Mouse (Mus musculus) lung, embryonic 16.5 days (tissue): ENCODE measurements around the gene Kank1. TPM values are rescaled to one million over a fixed set of nuclear protein-coding genes. Genes with fewer than 3 reads are reported as not detected.
A peak's percentile ranks its signal among the peaks of the same experiment; 100 is the strongest.

Source experiments
- ATAC-seq: fragments of 200-750 bp; cut with Nextera tagmentation; 2 replicates; pipeline ENCODE4 v1.8.0; 2017; ENCODE audit warnings: low read depth, mild to moderate bottlenecking, moderate library complexity
- H3K27ac ChIP-seq: fragments of 300-500 bp; sonication (generic); 2 replicates; pipeline ENCODE4 v1.5.1; 2014; ENCODE audit warnings: mild to moderate bottlenecking, control low read depth, low read length
- H3K27me3 ChIP-seq: fragments of 300-500 bp; sonication (generic); 2 replicates; pipeline ENCODE4 v1.6.1; 2014; ENCODE audit warnings: low read depth, low read length, mixed read lengths; ENCODE audit not compliant: control insufficient read depth, insufficient read depth
- H3K36me3 ChIP-seq: fragments of 300-500 bp; sonication (generic); 2 replicates; pipeline ENCODE4 v1.6.1; 2014; ENCODE audit warnings: low read length; ENCODE audit not compliant: control insufficient read depth, insufficient read depth
- H3K4me1 ChIP-seq: fragments of 300-500 bp; sonication (generic); replicated peaks from 2 replicates; pipeline ENCODE4 v1.6.1; 2014; ENCODE audit warnings: low read length, mixed read lengths; ENCODE audit not compliant: control insufficient read depth, insufficient read depth
- H3K4me2 ChIP-seq: fragments of 300-500 bp; sonication (generic); 2 replicates; pipeline ENCODE4 v1.6.1; 2014; ENCODE audit warnings: low read depth, low read length, control low read depth
- H3K4me3 ChIP-seq: fragments of 300-500 bp; sonication (generic); 2 replicates; pipeline ENCODE4 v1.5.1; 2014; ENCODE audit warnings: mild to moderate bottlenecking, low read length, control low read depth
- H3K9ac ChIP-seq: fragments of 300-500 bp; sonication (generic); 2 replicates; pipeline ENCODE4 v1.6.1; 2014; ENCODE audit warnings: low read length, control low read depth
- H3K9me3 ChIP-seq: fragments of 300-500 bp; sonication (generic); 2 replicates; pipeline ENCODE4 v1.6.1; 2016; ENCODE audit warnings: low read length; ENCODE audit not compliant: control insufficient read depth
- WGBS: fragments of 180-500 bp; shearing (Covaris S2); extraction: QIAGEN DNeasy Blood & Tissue Kit; methylation state at CpG from one replicate; pipeline ENCODE4 v1.1.7; 2014; 5-methylcytosine and 5-hydroxymethylcytosine counted together
- polyA plus RNA-seq: library from polyadenylated mRNA; unstranded; fragments of >200 nt; fragmentation: Nextera tagmentation; extraction: Ambion mirVana; gene quantifications from 2 replicates; pipeline ENCODE4 v1.2.1, GENCODE M21; 2015

Gene Kank1
- polyA plus RNA-seq, 1 experiment from 2014 or later: 19.9 TPM

GRCm38 (mm10) chr19:25438246-25438645 is 201.5 kb downstream of the Kank1 start:
- Histone ChIP-seq H3K4me1 (peaks cover 20% of the 10 kb centered on the region; the same call in 1 of the 2 replicates), H3K9me3 (no peaks in the 10 kb centered on the region), H3K36me3 (no peaks in the 10 kb centered on the region), H3K27ac (no peak overlapping the region), H3K4me2 (no peak overlapping the region), H3K4me3 (no peak overlapping the region), H3K27me3 (peaks cover 8% of the 10 kb centered on the region), H3K9ac (no peak overlapping the region)
- WGBS: 82% methylated on average over 6 of the region's 6 CpGs
- ATAC-seq: no peak

- H3K36me3 ChIP-seq: no peaks in the 10 kb centered on the region
- no peak for ATAC-seq
- H3K4me2 ChIP-seq: no peak overlapping the region
- H3K4me3 ChIP-seq: no peak overlapping the region
- H3K9me3 ChIP-seq: no peaks in the 10 kb centered on the region
- peaks cover 8% of the 10 kb centered on the region for H3K27me3 ChIP-seq
- no peak overlapping the region for H3K9ac ChIP-seq
- WGBS: 60% methylated on average over 6 of the region's 6 CpGs
- no peak overlapping the region for H3K27ac ChIP-seq
- peaks cover 16% of the 10 kb centered on the region; the same call in 1 of the 2 replicates for H3K4me1 ChIP-seq
These were observed 203.0 kb downstream of the Kank1 start for GRCm38 (mm10) chr19:25439807-25440206.

GRCm38 (mm10) chr19:25440736-25441135 is 204.0 kb downstream of the Kank1 start:
- Histone ChIP-seq H3K4me3 (no peak overlapping the region), H3K4me1 (peaks cover 8% of the 10 kb centered on the region; the same call in 1 of the 2 replicates), H3K27ac (no peak overlapping the region), H3K4me2 (no peak overlapping the region), H3K36me3 (no peaks in the 10 kb centered on the region), H3K9me3 (no peaks in the 10 kb centered on the region), H3K9ac (no peak overlapping the region), H3K27me3 (peaks cover 9% of the 10 kb centered on the region)
- 48% methylated on average over 4 of the region's 4 CpGs for WGBS
- no peak for ATAC-seq

- H3K4me2 ChIP-seq: no peak overlapping the region
- no peaks in the 10 kb centered on the region for H3K9me3 ChIP-seq
- ATAC-seq: peak; percentile 61; the same call in 1 of the 2 replicates
- 23% methylated on average over 7 of the region's 7 CpGs for WGBS
- H3K9ac ChIP-seq: no peak overlapping the region
- H3K4me1 ChIP-seq: no peaks in the 10 kb centered on the region
- no peaks in the 10 kb centered on the region for H3K36me3 ChIP-seq
- H3K27me3 ChIP-seq: peaks cover 17% of the 10 kb centered on the region
- no peak overlapping the region for H3K4me3 ChIP-seq
- no peak overlapping the region for H3K27ac ChIP-seq
These were observed 208.3 kb downstream of the Kank1 start for GRCm38 (mm10) chr19:25445054-25445453.

GRCm38 (mm10) chr19:25445842-25446241 is 209.1 kb downstream of the Kank1 start:
- no peak overlapping the region for H3K27ac ChIP-seq
- no peaks in the 10 kb centered on the region for H3K36me3 ChIP-seq
- no peak overlapping the region for H3K4me3 ChIP-seq
- 41% methylated on average over 8 of the region's 8 CpGs for WGBS
- H3K9me3 ChIP-seq: no peaks in the 10 kb centered on the region
- no peaks in the 10 kb centered on the region for H3K4me1 ChIP-seq
- peaks cover 17% of the 10 kb centered on the region for H3K27me3 ChIP-seq
- H3K9ac ChIP-seq: no peak overlapping the region; the same call in 1 of the 2 replicates
- H3K4me2 ChIP-seq: no peak overlapping the region
- ATAC-seq: no peak

GRCm38 (mm10) chr19:25446683-25447082 is 209.9 kb downstream of the Kank1 start:
- H3K4me3 ChIP-seq: no peak overlapping the region
- WGBS: 68% methylated on average over 2 of the region's 2 CpGs

GRCm38 (mm10) chr19:25447373-25447772 is 210.6 kb downstream of the Kank1 start:
- no peak overlapping the region for H3K27ac ChIP-seq
- H3K9ac ChIP-seq: no peak overlapping the region
- ATAC-seq: no peak
- WGBS: 45% methylated on average over 5 of the region's 5 CpGs
- no peak overlapping the region for H3K4me2 ChIP-seq
- peaks cover 17% of the 10 kb centered on the region for H3K27me3 ChIP-seq
- H3K36me3 ChIP-seq: no peaks in the 10 kb centered on the region
- no peaks in the 10 kb centered on the region for H3K4me1 ChIP-seq
- no peak overlapping the region for H3K4me3 ChIP-seq
- no peaks in the 10 kb centered on the region for H3K9me3 ChIP-seq

More at GRCm38 (mm10) chr19:25446683-25447082, 209.9 kb downstream of the Kank1 start:
- Histone ChIP-seq H3K27ac (no peak overlapping the region), H3K9me3 (no peaks in the 10 kb centered on the region), H3K9ac (no peak overlapping the region), H3K27me3 (peaks cover 17% of the 10 kb centered on the region), H3K36me3 (no peaks in the 10 kb centered on the region), H3K4me1 (no peaks in the 10 kb centered on the region), H3K4me2 (no peak overlapping the region)
- no peak for ATAC-seq

GRCm38 (mm10) chr19:25450869-25451629 is 214.3 kb downstream of the Kank1 start:
- Histone ChIP-seq H3K4me2 (no peak overlapping the region), H3K36me3 (no peaks in the 10 kb centered on the region), H3K4me3 (no peak overlapping the region), H3K27me3 (peaks cover 13% of the 10 kb centered on the region), H3K4me1 (no peaks in the 10 kb centered on the region), H3K9me3 (no peaks in the 10 kb centered on the region), H3K27ac (no peak overlapping the region), H3K9ac (no peak overlapping the region)
- ATAC-seq: peak; percentile 76
- 43% methylated on average over 11 of the region's 11 CpGs for WGBS

- Histone ChIP-seq H3K9me3 (no peaks in the 10 kb centered on the region), H3K4me1 (no peaks in the 10 kb centered on the region), H3K27ac (no peak overlapping the region), H3K4me2 (no peak overlapping the region), H3K27me3 (no peaks in the 10 kb centered on the region), H3K9ac (no peak overlapping the region), H3K36me3 (no peaks in the 10 kb centered on the region), H3K4me3 (no peak overlapping the region)
- WGBS: 67% methylated on average over 5 of the region's 5 CpGs
- no peak for ATAC-seq
These were observed 216.4 kb downstream of the Kank1 start for GRCm38 (mm10) chr19:25453146-25453545.
